Mouse (Mus musculus): ENCODE data around the gene Zfp983. TPM values are rescaled to one million over a fixed set of nuclear protein-coding genes. Genes with fewer than 3 reads are reported as not detected.
"Not testable (repeated sequence)": the region's sequence is repeated elsewhere in the genome, so short reads cannot be mapped to it uniquely, and the experiment has no call there.

Zfp983 gene
- total and polyA plus RNA-seq, 3 experiments = 1.0 to 1.5 TPM; not detected in 1

DNA sequence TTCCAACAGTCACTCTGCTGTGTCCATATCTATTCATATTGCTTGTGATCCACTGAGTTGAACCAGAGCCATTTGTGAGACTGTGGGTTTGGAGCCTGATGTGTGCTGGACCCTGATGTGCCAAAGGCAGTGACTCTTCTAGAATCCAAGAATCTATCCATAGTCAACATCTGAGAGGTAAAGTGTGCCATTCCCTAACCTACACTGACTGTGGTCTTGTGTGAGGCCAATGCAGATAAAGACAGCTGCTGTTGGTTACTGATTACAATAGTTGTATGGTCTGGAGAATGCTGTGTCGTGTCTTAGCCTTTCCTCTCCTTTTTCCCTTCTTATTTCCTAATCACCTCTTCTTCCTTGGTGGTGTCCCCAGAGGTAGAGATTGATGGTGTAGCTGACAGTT, 28.4 kb downstream of the Zfp983 start:
- DNase-seq (ENCODE audit: low read depth, low spot score); H3K9ac ChIP-seq (ENCODE audit: control insufficient read depth, low read depth, low read length, poor library complexity, severe bottlenecking); H3K27ac ChIP-seq (ENCODE audit: control insufficient read depth, low read depth, low read length); H3K4me1 ChIP-seq (ENCODE audit: control insufficient read depth in 1 of 2, insufficient read depth in 2 of 2, low read length in 2 of 2); H3K9me3 ChIP-seq (replicated peaks; ENCODE audit: insufficient read depth, low read length); H3K79me2 ChIP-seq (ENCODE audit: control insufficient read depth, insufficient read depth, low read length, poor library complexity); H3K36me3 ChIP-seq (ENCODE audit: control insufficient read depth in 1 of 2, insufficient read depth in 2 of 2, low read length in 2 of 2); H3K4me3 ChIP-seq (ENCODE audit: control insufficient read depth in 1 of 2, insufficient read depth in 1 of 2, low read depth in 2 of 2, low read length in 2 of 2); H3K27me3 ChIP-seq (ENCODE audit: control insufficient read depth in 1 of 2, insufficient read depth in 2 of 2, low read length in 2 of 2): not testable (repeated sequence)
- TF ChIP-seq TAL1 (IDR thresholded peaks at IDR 0.05; ENCODE audit: low read length) (peak; percentile 46; the same call in 1 of the 2 replicates), TCF12 (IDR thresholded peaks at IDR 0.05; ENCODE audit: low read depth, low read length) (peak; percentile 24; the same call in 1 of the 2 replicates), GATA1 (IDR thresholded peaks at IDR 0.05; ENCODE audit: low read depth, low read length) (peak; percentile 25; the same call in 1 of the 2 replicates), EP300 (IDR thresholded peaks at IDR 0.05; ENCODE audit: low read depth in 1 of 2, low read length in 2 of 2) (peak in 1 of 2 experiments; percentile 28; a peak in 1 of 4 replicates)

GRCm38 (mm10) chr17:21679273-21680018, 29.0 kb downstream of the Zfp983 start:
- H3K9me3 ChIP-seq (replicated peaks; ENCODE audit: insufficient read depth, low read length) = no peaks in the 10 kb centered on the region
- peaks cover 0 to 2% of the 10 kb centered on the region in 2 experiments; a peak in 1 of 4 replicates for H3K4me1 ChIP-seq (ENCODE audit: control insufficient read depth in 1 of 2, insufficient read depth in 2 of 2, low read length in 2 of 2)
- no peaks in the 10 kb centered on the region for H3K36me3 ChIP-seq (ENCODE audit: control insufficient read depth in 1 of 2, insufficient read depth in 2 of 2, low read length in 2 of 2)
- H3K4me3 ChIP-seq (ENCODE audit: control insufficient read depth in 1 of 2, insufficient read depth in 1 of 2, low read depth in 2 of 2, low read length in 2 of 2) = peak overlapping the region; percentile 84 to 94
- peak overlapping the region; percentile 68 for H3K9ac ChIP-seq (ENCODE audit: control insufficient read depth, low read depth, low read length, poor library complexity, severe bottlenecking)
- peak overlapping the region; percentile 75 for H3K27ac ChIP-seq (ENCODE audit: control insufficient read depth, low read depth, low read length)
- H3K79me2 ChIP-seq (ENCODE audit: control insufficient read depth, insufficient read depth, low read length, poor library complexity) = no peaks in the 10 kb centered on the region
- TF ChIP-seq CHD2 (IDR thresholded peaks at IDR 0.05; ENCODE audit: low read length) (no peak), MAFK (IDR thresholded peaks at IDR 0.05; ENCODE audit: borderline replicate concordance, low read depth, low read length) (no peak), ETS1 (IDR thresholded peaks at IDR 0.05; ENCODE audit: low read depth, low read length) (0 out of 2 replicates have a peak, but pooled peaks have one; percentile 46), CTCF (IDR thresholded peaks at IDR 0.05 in 2 of 3, conservative IDR thresholded peaks at IDR 0.05 in 1 of 3; ENCODE audit: control insufficient read depth in 1 of 3, insufficient read depth in 1 of 3, low read depth in 2 of 3, low read length in 3 of 3, poor library complexity in 1 of 3, severe bottlenecking in 1 of 3) (peak; percentile 40 to 76 (median 74)), RAD21 (IDR thresholded peaks at IDR 0.05; ENCODE audit: low read depth, low read length) (peak; percentile 41), HCFC1 (IDR thresholded peaks at IDR 0.05; ENCODE audit: low read depth, low read length) (peak; percentile 65), SIN3A (IDR thresholded peaks at IDR 0.05; ENCODE audit: low read length) (peak; percentile 70), ZNF384 (IDR thresholded peaks at IDR 0.05; ENCODE audit: low read depth, low read length) (no peak), TCF12 (IDR thresholded peaks at IDR 0.05; ENCODE audit: low read depth, low read length) (peak; percentile 17; the same call in 1 of the 2 replicates), MXI1 (IDR thresholded peaks at IDR 0.05; ENCODE audit: low read depth, low read length) (peak; percentile 61), NELFE (IDR thresholded peaks at IDR 0.05; ENCODE audit: low read depth, low read length) (peak; percentile 27; the same call in 1 of the 2 replicates), EP300 (IDR thresholded peaks at IDR 0.05; ENCODE audit: low read depth in 1 of 2, low read length in 2 of 2) (no peak), ZC3H11A (IDR thresholded peaks at IDR 0.05; ENCODE audit: low read depth, low read length) (peak; percentile 22; the same call in 1 of the 2 replicates), ELF1 (IDR thresholded peaks at IDR 0.05; ENCODE audit: low read depth, low read length) (peak; percentile 84), SMC3 (IDR thresholded peaks at IDR 0.05; ENCODE audit: low read depth, low read length) (peak; percentile 68), JUND (IDR thresholded peaks at IDR 0.05; ENCODE audit: low read depth, low read length) (peak; percentile 73; the same call in 1 of the 2 replicates), TAL1 (IDR thresholded peaks at IDR 0.05; ENCODE audit: low read length) (no peak), POLR2A (IDR thresholded peaks at IDR 0.05; ENCODE audit: control insufficient read depth in 1 of 2, insufficient read depth in 1 of 2, low read depth in 1 of 2, low read length in 2 of 2, poor library complexity in 1 of 2) (peak in 1 of 2 experiments; percentile 37; a peak in 1 of 4 replicates)
- H3K27me3 ChIP-seq (ENCODE audit: control insufficient read depth in 1 of 2, insufficient read depth in 2 of 2, low read length in 2 of 2) = no peaks in the 10 kb centered on the region
- peak; percentile 97 for DNase-seq (ENCODE audit: low read depth, low spot score)

Data from MEL (cell line).